Mouse (Mus musculus) kidney, adult 11 months (tissue): Measurements from ENCODE around the gene Ppp1r27.

Experiments
- DNase-seq: peaks from one replicate; pipeline ENCODE4 v3.0.0; 2022

Ppp1r27 gene

GRCm38 (mm10) chr11:120510375-120511030 lies 40.4 kb downstream of the Ppp1r27 start:
- no peak for DNase-seq

GRCm38 (mm10) chr11:120509940-120510339 lies 41.0 kb downstream of the Ppp1r27 start:
- DNase-seq: no peak

- no peak for DNase-seq
Measured at GRCm38 (mm10) chr11:120508290-120508870, 42.6 kb downstream of the Ppp1r27 start.

GRCm38 (mm10) chr11:120507611-120508289 lies 43.2 kb downstream of the Ppp1r27 start:
- no peak for DNase-seq

- no peak for DNase-seq
Measured at GRCm38 (mm10) chr11:120506899-120507298, 44.0 kb downstream of the Ppp1r27 start.

GRCm38 (mm10) chr11:120505661-120506060 lies 45.3 kb downstream of the Ppp1r27 start:
- DNase-seq: no peak

- no peak for DNase-seq
Measured at GRCm38 (mm10) chr11:120501701-120502100, 49.2 kb downstream of the Ppp1r27 start.

- DNase-seq: no peak
Measured at GRCm38 (mm10) chr11:120501018-120501417, 49.9 kb downstream of the Ppp1r27 start.

- peak; percentile 95 for DNase-seq
Measured at GRCm38 (mm10) chr11:120500357-120500756, 50.6 kb downstream of the Ppp1r27 start.
